Mouse (Mus musculus): ENCODE measurements around the gene Foxf2. TPM values are rescaled to one million over a fixed set of nuclear protein-coding genes. Genes with fewer than 3 reads are reported as not detected.

The Foxf2 gene
- polyA plus RNA-seq, 1 experiment, result not detected

- no peak overlapping the region for H3K27ac ChIP-seq (ENCODE audit: control insufficient read depth, insufficient read depth, low read depth, low read length)
- peaks cover 2% of the 10 kb centered on the region; the same call in 1 of the 2 replicates for H3K27me3 ChIP-seq (ENCODE audit: control insufficient read depth, insufficient read depth, low read length)
- H3K4me1 ChIP-seq (ENCODE audit: control insufficient read depth, insufficient read depth, low read length), result peaks cover 9% of the 10 kb centered on the region
- no peak overlapping the region for H3K4me3 ChIP-seq (ENCODE audit: control insufficient read depth, low read depth, low read length)
- no peak for TF ChIP-seq POLR2A (IDR thresholded peaks at IDR 0.05; ENCODE audit: control insufficient read depth, low read depth, low read length)
- no peak for TF ChIP-seq CTCF (IDR thresholded peaks at IDR 0.05; ENCODE audit: control insufficient read depth, insufficient read depth, insufficient replicate concordance, low read depth, low read length)
- no peaks in the 10 kb centered on the region for H3K36me3 ChIP-seq (ENCODE audit: control insufficient read depth, insufficient read depth, low read length)
These were observed 667 bp upstream of the Foxf2 start for GRCm38 (mm10) chr13:31624966-31625332.

- no peak overlapping the region for H3K27ac ChIP-seq (ENCODE audit: control insufficient read depth, insufficient read depth, low read depth, low read length)
- peak overlapping the region; percentile 20; the same call in 1 of the 2 replicates for H3K4me3 ChIP-seq (ENCODE audit: control insufficient read depth, low read depth, low read length)
- TF ChIP-seq CTCF (IDR thresholded peaks at IDR 0.05; ENCODE audit: control insufficient read depth, insufficient read depth, insufficient replicate concordance, low read depth, low read length) (no peak), POLR2A (IDR thresholded peaks at IDR 0.05; ENCODE audit: control insufficient read depth, low read depth, low read length) (no peak)
- H3K27me3 ChIP-seq (ENCODE audit: control insufficient read depth, insufficient read depth, low read length), result peaks cover 2% of the 10 kb centered on the region; the same call in 1 of the 2 replicates
- H3K36me3 ChIP-seq (ENCODE audit: control insufficient read depth, insufficient read depth, low read length), result no peaks in the 10 kb centered on the region
- peaks cover 9% of the 10 kb centered on the region for H3K4me1 ChIP-seq (ENCODE audit: control insufficient read depth, insufficient read depth, low read length)
These were observed 676 bp downstream of the Foxf2 start for GRCm38 (mm10) chr13:31626183-31626801.

DNA sequence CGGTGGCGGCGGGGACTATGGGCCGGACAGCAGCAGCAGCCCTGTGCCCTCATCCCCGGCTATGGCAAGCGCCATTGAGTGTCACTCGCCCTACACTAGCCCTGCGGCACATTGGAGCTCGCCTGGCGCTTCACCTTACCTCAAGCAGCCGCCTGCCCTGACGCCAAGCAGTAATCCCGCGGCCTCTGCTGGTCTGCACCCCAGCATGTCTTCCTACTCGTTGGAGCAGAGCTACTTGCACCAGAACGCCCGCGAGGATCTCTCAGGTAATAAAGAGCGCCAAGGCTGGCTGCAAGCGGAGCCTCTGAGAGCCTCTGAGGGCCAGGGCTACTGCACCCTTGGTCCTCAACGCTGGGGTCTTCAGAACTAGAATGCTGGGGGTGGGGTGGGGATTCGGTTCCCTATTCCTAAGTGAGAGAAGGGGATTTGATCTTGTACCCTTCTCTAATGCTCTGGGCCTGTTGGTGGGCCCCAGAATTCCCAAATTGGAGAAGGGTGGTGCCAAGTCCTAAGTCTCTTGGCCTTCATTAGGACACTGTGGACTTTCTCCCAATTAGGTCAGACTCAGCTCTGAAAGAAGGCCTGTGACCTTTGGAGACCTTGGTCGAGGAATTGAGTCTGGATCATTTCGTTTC, 1.5 kb downstream of the Foxf2 start:
- H3K27me3 ChIP-seq (ENCODE audit: control insufficient read depth, insufficient read depth, low read length), result peaks cover 2% of the 10 kb centered on the region; the same call in 1 of the 2 replicates
- H3K36me3 ChIP-seq (ENCODE audit: control insufficient read depth, insufficient read depth, low read length), result no peaks in the 10 kb centered on the region
- peaks cover 9% of the 10 kb centered on the region for H3K4me1 ChIP-seq (ENCODE audit: control insufficient read depth, insufficient read depth, low read length)
- no peak for TF ChIP-seq CTCF (IDR thresholded peaks at IDR 0.05; ENCODE audit: control insufficient read depth, insufficient read depth, insufficient replicate concordance, low read depth, low read length)
- TF ChIP-seq POLR2A (IDR thresholded peaks at IDR 0.05; ENCODE audit: control insufficient read depth, low read depth, low read length), result no peak
- H3K27ac ChIP-seq (ENCODE audit: control insufficient read depth, insufficient read depth, low read depth, low read length), result no peak overlapping the region
- no peak overlapping the region; the same call in 1 of the 2 replicates for H3K4me3 ChIP-seq (ENCODE audit: control insufficient read depth, low read depth, low read length)

- peaks cover 2% of the 10 kb centered on the region; the same call in 1 of the 2 replicates for H3K27me3 ChIP-seq (ENCODE audit: control insufficient read depth, insufficient read depth, low read length)
- no peak overlapping the region for H3K4me3 ChIP-seq (ENCODE audit: control insufficient read depth, low read depth, low read length)
- TF ChIP-seq CTCF (IDR thresholded peaks at IDR 0.05; ENCODE audit: control insufficient read depth, insufficient read depth, insufficient replicate concordance, low read depth, low read length), result no peak
- no peak for TF ChIP-seq POLR2A (IDR thresholded peaks at IDR 0.05; ENCODE audit: control insufficient read depth, low read depth, low read length)
- no peak overlapping the region for H3K27ac ChIP-seq (ENCODE audit: control insufficient read depth, insufficient read depth, low read depth, low read length)
- peaks cover 9% of the 10 kb centered on the region for H3K4me1 ChIP-seq (ENCODE audit: control insufficient read depth, insufficient read depth, low read length)
- H3K36me3 ChIP-seq (ENCODE audit: control insufficient read depth, insufficient read depth, low read length), result no peaks in the 10 kb centered on the region
These were observed 2.5 kb downstream of the Foxf2 start for GRCm38 (mm10) chr13:31627864-31628690.

DNA sequence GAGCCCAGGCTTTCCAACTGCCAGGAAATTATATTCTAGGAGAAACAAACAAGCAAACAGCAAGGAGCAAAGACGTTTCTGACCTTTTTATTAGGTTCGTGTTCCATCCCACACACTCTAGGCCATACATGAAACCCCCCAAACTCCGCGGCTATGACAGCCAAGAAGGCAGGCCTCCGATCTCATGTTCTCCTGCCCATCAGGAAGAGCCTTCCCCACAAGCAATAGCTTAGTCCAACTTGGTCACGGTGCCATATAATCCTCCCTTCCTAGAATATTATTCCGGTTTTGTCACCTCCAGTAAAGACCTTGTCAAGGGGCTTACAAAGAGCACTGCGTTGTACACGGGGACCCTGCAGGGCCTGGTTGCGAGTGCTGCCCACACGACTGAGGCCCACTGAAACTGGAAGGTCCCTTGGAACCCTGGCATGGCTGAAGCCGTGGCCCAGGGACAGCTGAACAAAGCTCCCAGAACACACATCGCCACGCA, 3.1 kb downstream of the Foxf2 start:
- TF ChIP-seq CTCF (IDR thresholded peaks at IDR 0.05; ENCODE audit: control insufficient read depth, insufficient read depth, insufficient replicate concordance, low read depth, low read length) (no peak), POLR2A (IDR thresholded peaks at IDR 0.05; ENCODE audit: control insufficient read depth, low read depth, low read length) (no peak)
- Histone ChIP-seq H3K27me3 (ENCODE audit: control insufficient read depth, insufficient read depth, low read length) (peaks cover 2% of the 10 kb centered on the region; the same call in 1 of the 2 replicates), H3K4me1 (ENCODE audit: control insufficient read depth, insufficient read depth, low read length) (peaks cover 9% of the 10 kb centered on the region), H3K27ac (ENCODE audit: control insufficient read depth, insufficient read depth, low read depth, low read length) (no peak overlapping the region), H3K4me3 (ENCODE audit: control insufficient read depth, low read depth, low read length) (no peak overlapping the region), H3K36me3 (ENCODE audit: control insufficient read depth, insufficient read depth, low read length) (no peaks in the 10 kb centered on the region)

DNA sequence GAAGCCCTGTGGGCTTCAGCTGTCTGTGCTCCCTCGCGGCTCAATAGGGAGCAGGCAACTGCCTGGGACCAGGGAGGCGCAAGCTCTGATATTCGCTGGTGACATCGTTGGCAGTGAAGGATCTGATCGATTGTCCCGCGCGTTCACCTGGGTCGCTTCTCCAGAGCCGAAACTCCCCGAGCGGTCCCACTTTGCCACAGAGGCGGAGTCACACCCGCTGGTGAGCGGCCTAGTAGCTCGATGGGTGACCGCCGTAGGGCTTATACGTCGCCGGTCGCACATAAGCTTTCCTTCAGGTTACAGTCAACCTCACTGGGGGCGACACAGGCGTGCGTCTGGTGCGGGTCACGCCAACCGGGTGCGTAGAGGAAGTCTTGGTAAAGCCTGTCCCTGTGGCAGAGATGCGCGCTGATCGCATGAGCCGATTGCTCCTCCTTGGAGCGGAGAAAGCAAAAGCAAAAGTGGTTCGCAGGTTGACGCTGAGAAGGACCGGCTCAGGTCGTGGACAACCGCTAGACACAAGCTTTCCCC, 3.8 kb downstream of the Foxf2 start:
- TF ChIP-seq POLR2A (IDR thresholded peaks at IDR 0.05; ENCODE audit: control insufficient read depth, low read depth, low read length) (no peak), CTCF (IDR thresholded peaks at IDR 0.05; ENCODE audit: control insufficient read depth, insufficient read depth, insufficient replicate concordance, low read depth, low read length) (no peak)
- peaks cover 2% of the 10 kb centered on the region; the same call in 1 of the 2 replicates for H3K27me3 ChIP-seq (ENCODE audit: control insufficient read depth, insufficient read depth, low read length)
- H3K4me1 ChIP-seq (ENCODE audit: control insufficient read depth, insufficient read depth, low read length), result peaks cover 9% of the 10 kb centered on the region
- H3K4me3 ChIP-seq (ENCODE audit: control insufficient read depth, low read depth, low read length), result peak overlapping the region; percentile 42
- no peak overlapping the region for H3K27ac ChIP-seq (ENCODE audit: control insufficient read depth, insufficient read depth, low read depth, low read length)
- H3K36me3 ChIP-seq (ENCODE audit: control insufficient read depth, insufficient read depth, low read length), result no peaks in the 10 kb centered on the region

Data from testis, adult 2 months (tissue).